Comparison of ENCODE assay signal across 8 mouse cellular contexts in genomic region chr17:46856107-46856388, GRCm38 (mm10). TPM values are rescaled to one million over a fixed set of nuclear protein-coding genes. Genes with fewer than 3 reads are reported as not detected.
DNase-seq lines count a peak whose midpoint lies in the region; ATAC-seq and TF ChIP-seq lines count a peak whose summit lies in the region.

No protein-coding gene starts in this region.

- TF ChIP-seq CTCF in C2C12 (IDR thresholded peaks at IDR 0.05; ENCODE audit: control insufficient read depth, insufficient read depth, insufficient read length) = no peak

- H3K27ac ChIP-seq in heart, embryonic 10.5 days = peak overlapping the region; percentile 100
- H3K27ac ChIP-seq in forebrain, embryonic 12.5 days = peak overlapping the region; percentile 100
- H3K27ac ChIP-seq in liver, embryonic 13.5 days = peak overlapping the region; percentile 96

- peak overlapping the region; percentile 100 for H3K9ac ChIP-seq in forebrain, embryonic 12.5 days
- peak overlapping the region; percentile 98 for H3K9ac ChIP-seq in liver, embryonic 13.5 days

- H3K36me3 ChIP-seq in heart, embryonic 10.5 days = no peaks in the 10 kb centered on the region
- H3K36me3 ChIP-seq in C2C12 (ENCODE audit: control insufficient read depth, insufficient read depth) = peaks cover 3% of the 10 kb centered on the region
- H3K36me3 ChIP-seq in forebrain, embryonic 12.5 days (replicated peaks) = no peaks in the 10 kb centered on the region; the same call in 1 of the 2 replicates
- H3K36me3 ChIP-seq in liver, embryonic 13.5 days = no peaks in the 10 kb centered on the region

- ATAC-seq in forebrain, embryonic 12.5 days (ENCODE audit: low FRiP score) = no peak
- no peak for ATAC-seq in liver, embryonic 13.5 days (ENCODE audit: low read depth)

- H3K4me3 ChIP-seq in heart, embryonic 10.5 days = peak overlapping the region; percentile 94
- H3K4me3 ChIP-seq in C2C12 (ENCODE audit: insufficient read depth, poor library complexity, severe bottlenecking) = peak overlapping the region; percentile 97
- peak overlapping the region; percentile 99 for H3K4me3 ChIP-seq in forebrain, embryonic 12.5 days (replicated peaks)
- peak overlapping the region; percentile 88 for H3K4me3 ChIP-seq in liver, embryonic 13.5 days (replicated peaks)

- H3K4me2 ChIP-seq in forebrain, embryonic 12.5 days = peak overlapping the region; percentile 71
- H3K4me2 ChIP-seq in liver, embryonic 13.5 days = peak overlapping the region; percentile 73

- H3K27me3 ChIP-seq in heart, embryonic 10.5 days (ENCODE audit: insufficient read depth, poor library complexity, severe bottlenecking) = no peaks in the 10 kb centered on the region
- no peaks in the 10 kb centered on the region for H3K27me3 ChIP-seq in C2C12 (ENCODE audit: control insufficient read depth, insufficient read depth, insufficient read length)
- H3K27me3 ChIP-seq in forebrain, embryonic 12.5 days = no peaks in the 10 kb centered on the region
- no peaks in the 10 kb centered on the region for H3K27me3 ChIP-seq in liver, embryonic 13.5 days

- H3K79me3 ChIP-seq in C2C12 (ENCODE audit: low read depth) = peaks cover 34% of the 10 kb centered on the region

- no peak for DNase-seq in heart, embryonic 10.5 days (ENCODE audit: low spot score)
- no peak for DNase-seq in heart, adult 8-10 months (ENCODE audit: low spot score)
- no peak for DNase-seq in liver, embryonic 13.5 days
- DNase-seq in c-Kit-positive CD71-positive TER-119-positive erythroid progenitor cells, embryonic 14.5 days (ENCODE audit: low spot score) = no peak
- DNase-seq in right cerebral cortex, postnatal 25 days = no peak
- DNase-seq in left cerebral cortex, adult 18-20 months (ENCODE audit: low spot score in 2 of 2) = no peak

- H3K79me2 ChIP-seq in C2C12 (ENCODE audit: control insufficient read depth, insufficient read depth) = peaks cover 44% of the 10 kb centered on the region

- 30% methylated on average over 4 of the region's 4 CpGs for WGBS in heart, embryonic 10.5 days
- WGBS in forebrain, embryonic 12.5 days = 22% methylated on average over 4 of the region's 4 CpGs
- 10% methylated on average over 4 of the region's 4 CpGs for WGBS in liver, embryonic 13.5 days (ENCODE audit: insufficient replicate concordance)

- H3ac ChIP-seq in C2C12 (ENCODE audit: control insufficient read depth, insufficient read length, low read depth) = peak overlapping the region; percentile 92

- H3K4me1 ChIP-seq in heart, embryonic 10.5 days = peaks cover 36% of the 10 kb centered on the region
- H3K4me1 ChIP-seq in forebrain, embryonic 12.5 days = peaks cover 46% of the 10 kb centered on the region
- H3K4me1 ChIP-seq in liver, embryonic 13.5 days (replicated peaks) = peaks cover 43% of the 10 kb centered on the region

- H3K9me3 ChIP-seq in heart, embryonic 10.5 days = no peaks in the 10 kb centered on the region
- no peaks in the 10 kb centered on the region for H3K9me3 ChIP-seq in forebrain, embryonic 12.5 days
- H3K9me3 ChIP-seq in liver, embryonic 13.5 days (replicated peaks) = no peaks in the 10 kb centered on the region

TF ChIP-seq in C2C12, 6 proteins besides CTCF, POLR2A, EP300 and RAD21:
- no peak for TF ChIP-seq MYOG (IDR thresholded peaks at IDR 0.05; ENCODE audit: control insufficient read depth, extremely low read depth, insufficient read length)
- TF ChIP-seq MYOD1 (IDR thresholded peaks at IDR 0.05; ENCODE audit: control insufficient read depth, insufficient read length, low read depth) = no peak
- TF ChIP-seq FOSL1 (IDR thresholded peaks at IDR 0.05; ENCODE audit: insufficient read depth, low read length, poor library complexity, severe bottlenecking) = no peak
- no peak for TF ChIP-seq CEBPB (IDR thresholded peaks at IDR 0.05; ENCODE audit: low read depth)
- no peak for TF ChIP-seq MAX (IDR thresholded peaks at IDR 0.05)
- no peak for TF ChIP-seq USF1 (IDR thresholded peaks at IDR 0.05; ENCODE audit: low read depth)

RNA-seq across cellular contexts. Expression of gene Bicral, which starts 2.2 kb away (rescaled TPM):
- 3.3 and 3.4 TPM in 2 replicates for polyA plus RNA-seq in heart, embryonic 10.5 days (2016; fragmentation: Nextera tagmentation; extraction: Ambion mirVana)
- 10 to 100 TPM; 12.8 to 15.3 (median 14.4) TPM for total RNA-seq in heart, adult 8-10 months (2022)
- polyA plus RNA-seq in C2C12 (2012; fragmentation: generic; extraction: Trizol) = 3.9 TPM
- 7.1 and 7.5 TPM in 2 replicates for polyA plus RNA-seq in forebrain, embryonic 12.5 days (2016; fragmentation: Nextera tagmentation; extraction: Ambion mirVana)
- polyA plus RNA-seq in liver, embryonic 13.5 days (2015; fragmentation: Nextera tagmentation; extraction: Ambion mirVana) = 2.6 and 3.6 TPM in 2 replicates
- total RNA-seq in left cerebral cortex, adult 18-20 months (2021) = 10 to 100 TPM; 53.2 to 58.9 TPM

RNA-seq across cellular contexts. Expression of gene Tbcc, which starts 34.4 kb away (rescaled TPM):
- polyA plus RNA-seq in heart, embryonic 10.5 days (2016; fragmentation: Nextera tagmentation; extraction: Ambion mirVana) = 43.8 and 63.2 TPM in 2 replicates
- total RNA-seq in heart, adult 8-10 months (2022) = 10 to 100 TPM; 15.4 to 18.6 (median 17.3) TPM
- polyA plus RNA-seq in C2C12 (2012; fragmentation: generic; extraction: Trizol) = 46.8 TPM
- polyA plus RNA-seq in forebrain, embryonic 12.5 days (2016; fragmentation: Nextera tagmentation; extraction: Ambion mirVana) = 63.2 and 67.3 TPM in 2 replicates
- polyA plus RNA-seq in liver, embryonic 13.5 days (2015; fragmentation: Nextera tagmentation; extraction: Ambion mirVana) = 22.4 and 24.9 TPM in 2 replicates
- 10 to 100 TPM; 33.5 to 33.8 TPM for total RNA-seq in left cerebral cortex, adult 18-20 months (2021)

RNA-seq across cellular contexts. Expression of gene Prph2, which starts 54.2 kb away (rescaled TPM):
- not detected in 2 replicates for polyA plus RNA-seq in heart, embryonic 10.5 days (2016; fragmentation: Nextera tagmentation; extraction: Ambion mirVana)
- not detected for total RNA-seq in heart, adult 8-10 months (2022)
- 0.01 TPM for polyA plus RNA-seq in C2C12 (2012; fragmentation: generic; extraction: Trizol)
- polyA plus RNA-seq in forebrain, embryonic 12.5 days (2016; fragmentation: Nextera tagmentation; extraction: Ambion mirVana) = not detected in 2 replicates
- polyA plus RNA-seq in liver, embryonic 13.5 days (2015; fragmentation: Nextera tagmentation; extraction: Ambion mirVana) = not detected in 2 replicates
- total RNA-seq in left cerebral cortex, adult 18-20 months (2021) = not detected
